Mouse (Mus musculus) stomach, postnatal 0 days (tissue): ENCODE results near the gene Myo7a.

Source experiments
- CTCF ChIP-seq: IDR thresholded peaks from 2 replicates; pipeline ENCODE4 v1.5.1; 2016; ENCODE audit warnings: antibody characterized with exemption, low read depth, mild to moderate bottlenecking, moderate library complexity
- EP300 ChIP-seq: optimal IDR thresholded peaks from 2 replicates; pipeline ENCODE3; 2016; ENCODE audit warnings: antibody characterized with exemption

DNA sequence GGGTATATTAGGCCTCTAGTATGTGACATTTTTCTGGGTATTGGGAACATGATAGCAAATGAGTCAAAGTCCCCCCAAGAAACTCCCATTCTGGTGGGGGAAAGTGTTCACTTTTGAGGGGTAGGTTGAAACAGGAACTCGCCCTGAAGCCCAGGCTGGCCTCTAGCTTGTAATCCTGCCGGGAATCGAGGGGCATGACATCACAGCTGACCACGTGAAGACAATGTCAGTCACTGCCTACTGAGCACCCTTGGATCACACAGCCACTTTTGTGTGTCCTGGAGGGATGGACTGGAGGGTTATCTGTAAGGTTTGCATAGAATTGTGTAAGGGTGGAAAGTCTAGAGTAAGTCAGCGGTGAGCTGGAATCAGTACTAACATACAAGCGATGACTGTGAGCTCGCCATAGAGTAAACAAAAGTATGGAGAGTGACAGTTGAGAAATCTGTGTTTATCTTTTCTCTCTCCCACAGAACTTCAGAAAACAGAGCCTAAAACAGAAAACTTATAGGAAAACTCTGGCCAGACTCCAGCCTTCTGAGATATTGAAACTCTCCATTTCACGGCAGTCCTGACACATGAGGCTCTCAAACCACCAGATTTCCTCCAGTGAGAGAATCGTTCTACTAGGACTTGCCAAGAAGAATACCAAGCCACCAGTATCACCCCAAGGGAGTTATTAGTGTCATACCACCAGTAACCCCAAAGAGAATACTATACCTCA is 71.1 kb downstream of the Myo7a start:
- TF ChIP-seq CTCF (no peak), EP300 (no peak)
